In genomic region chr4:115995376-115995730, GRCm38 (mm10) we compare ENCODE assay signal across 22 mouse cellular contexts. TPM values are rescaled to one million over a fixed set of nuclear protein-coding genes. Genes with fewer than 3 reads are reported as not detected.
DNase-seq lines count a peak whose midpoint lies in the region; ATAC-seq and TF ChIP-seq lines count a peak whose summit lies in the region.
"Had no signal": no experiment of that assay in that cellular context is flagged by ENCODE, and none has a peak within 500 bp of the region (broad histone marks: within the 10 kb centered on the region; RNA-seq: fewer than 3 reads in every experiment).

No protein-coding gene starts in this region.

- H3K4me2 ChIP-seq in midbrain, embryonic 13.5 days (replicated peaks): no peak overlapping the region
- H3K4me2 ChIP-seq in midbrain, embryonic 14.5 days (ENCODE audit: low read length): no peak overlapping the region
- H3K4me2 ChIP-seq in hindbrain, embryonic 12.5 days (replicated peaks): no peak overlapping the region
- H3K4me2 ChIP-seq in hindbrain, embryonic 14.5 days (replicated peaks): no peak overlapping the region
- no peak overlapping the region for H3K4me2 ChIP-seq in intestine, postnatal 0 days (replicated peaks; ENCODE audit: low read depth)
- no peak overlapping the region for H3K4me2 ChIP-seq in forebrain, embryonic 13.5 days
- H3K4me2 ChIP-seq: embryonic facial prominence, embryonic 15.5 days; heart, embryonic 11.5 days; heart, embryonic 15.5 days had no signal

- H3K4me3 ChIP-seq in midbrain, embryonic 13.5 days (replicated peaks): no peak overlapping the region
- no peak overlapping the region for H3K4me3 ChIP-seq in midbrain, embryonic 14.5 days (replicated peaks; ENCODE audit: low read depth, low read length)
- no peak overlapping the region for H3K4me3 ChIP-seq in hindbrain, embryonic 12.5 days
- no peak overlapping the region for H3K4me3 ChIP-seq in hindbrain, embryonic 14.5 days (replicated peaks; ENCODE audit: low read length)
- H3K4me3 ChIP-seq in intestine, postnatal 0 days (ENCODE audit: low read depth, low read length): no peak overlapping the region
- H3K4me3 ChIP-seq in forebrain, embryonic 13.5 days: no peak overlapping the region
- H3K4me3 ChIP-seq: embryonic facial prominence, embryonic 15.5 days; erythroblast, embryonic 14.5 days; forebrain, embryonic 10.5 days; heart, adult 2 months; heart, embryonic 15.5 days had no signal

- H3K9ac ChIP-seq in midbrain, embryonic 13.5 days (replicated peaks): no peak overlapping the region
- H3K9ac ChIP-seq in midbrain, embryonic 14.5 days (replicated peaks; ENCODE audit: low read length): no peak overlapping the region
- no peak overlapping the region for H3K9ac ChIP-seq in hindbrain, embryonic 12.5 days
- no peak overlapping the region for H3K9ac ChIP-seq in hindbrain, embryonic 14.5 days
- H3K9ac ChIP-seq in intestine, postnatal 0 days (ENCODE audit: low read depth, low read length): no peak overlapping the region
- no peak overlapping the region for H3K9ac ChIP-seq in forebrain, embryonic 13.5 days
- H3K9ac ChIP-seq: embryonic facial prominence, embryonic 15.5 days; heart, embryonic 15.5 days had no signal

- DNase-seq in midbrain, embryonic 14.5 days: no peak
- no peak for DNase-seq in hindbrain, embryonic 14.5 days (ENCODE audit: low spot score)
- no peak for DNase-seq in right cerebral cortex, adult 18-20 months
- DNase-seq: adrenal gland, adult 8-10 months; adrenal gland, postnatal 36 days; cerebellum, adult 2 months; cerebellum, postnatal 14 days; embryo, embryonic 11 days; gastrocnemius, postnatal 10 days; heart, adult 2 months; heart, postnatal 14 days had no signal

- no peaks in the 10 kb centered on the region for H3K36me3 ChIP-seq in midbrain, embryonic 13.5 days
- no peaks in the 10 kb centered on the region for H3K36me3 ChIP-seq in midbrain, embryonic 14.5 days (ENCODE audit: control insufficient read depth, insufficient read depth, low read length)
- no peaks in the 10 kb centered on the region for H3K36me3 ChIP-seq in hindbrain, embryonic 12.5 days
- H3K36me3 ChIP-seq in hindbrain, embryonic 14.5 days (replicated peaks; ENCODE audit: control insufficient read depth, insufficient read depth): no peaks in the 10 kb centered on the region
- peaks cover 20% of the 10 kb centered on the region; the same call in 1 of the 2 replicates for H3K36me3 ChIP-seq in intestine, postnatal 0 days (ENCODE audit: control insufficient read depth, insufficient read depth)
- no peaks in the 10 kb centered on the region for H3K36me3 ChIP-seq in forebrain, embryonic 13.5 days (ENCODE audit: poor library complexity, severe bottlenecking)
- H3K36me3 ChIP-seq: embryonic facial prominence, embryonic 15.5 days; forebrain, embryonic 10.5 days; G1E; heart, embryonic 15.5 days had no signal

- no peaks in the 10 kb centered on the region for H3K27me3 ChIP-seq in midbrain, embryonic 13.5 days
- no peaks in the 10 kb centered on the region for H3K27me3 ChIP-seq in midbrain, embryonic 14.5 days (ENCODE audit: control insufficient read depth, insufficient read depth, low read length)
- peaks cover 17% of the 10 kb centered on the region for H3K27me3 ChIP-seq in hindbrain, embryonic 12.5 days
- H3K27me3 ChIP-seq in hindbrain, embryonic 14.5 days (ENCODE audit: control insufficient read depth, insufficient read depth, low read length): no peaks in the 10 kb centered on the region
- no peaks in the 10 kb centered on the region for H3K27me3 ChIP-seq in intestine, postnatal 0 days (replicated peaks; ENCODE audit: control insufficient read depth, insufficient read depth, low read length)
- H3K27me3 ChIP-seq in forebrain, embryonic 13.5 days: no peaks in the 10 kb centered on the region; the same call in none of the 2 replicates
- H3K27me3 ChIP-seq: embryonic facial prominence, embryonic 15.5 days; heart, embryonic 15.5 days had no signal

- no peaks in the 10 kb centered on the region for H3K4me1 ChIP-seq in midbrain, embryonic 13.5 days (replicated peaks)
- H3K4me1 ChIP-seq in midbrain, embryonic 14.5 days (ENCODE audit: control insufficient read depth, insufficient read depth, low read length): no peaks in the 10 kb centered on the region
- H3K4me1 ChIP-seq in hindbrain, embryonic 12.5 days: peaks cover 5% of the 10 kb centered on the region; the same call in 1 of the 2 replicates
- no peaks in the 10 kb centered on the region for H3K4me1 ChIP-seq in hindbrain, embryonic 14.5 days (replicated peaks; ENCODE audit: control insufficient read depth, insufficient read depth, low read length)
- H3K4me1 ChIP-seq in intestine, postnatal 0 days (replicated peaks; ENCODE audit: control insufficient read depth, insufficient read depth, low read length): no peaks in the 10 kb centered on the region
- no peaks in the 10 kb centered on the region for H3K4me1 ChIP-seq in forebrain, embryonic 13.5 days
- H3K4me1 ChIP-seq: embryonic facial prominence, embryonic 15.5 days; forebrain, embryonic 10.5 days; heart, embryonic 15.5 days had no signal

- 0 out of 2 replicates have a peak, but pooled peaks have one; percentile 34 for ATAC-seq in midbrain, embryonic 13.5 days
- ATAC-seq in midbrain, embryonic 14.5 days (ENCODE audit: low FRiP score, low TSS enrichment): no peak
- ATAC-seq in hindbrain, embryonic 12.5 days (ENCODE audit: low FRiP score): peak; percentile 63
- ATAC-seq in hindbrain, embryonic 14.5 days (ENCODE audit: low FRiP score): peak; percentile 42; the same call in 1 of the 2 replicates
- no peak for ATAC-seq in intestine, postnatal 0 days
- no peak for ATAC-seq in forebrain, embryonic 13.5 days
- ATAC-seq: forebrain, embryonic 16.5 days had no signal

- no peaks in the 10 kb centered on the region for H3K9me3 ChIP-seq in midbrain, embryonic 13.5 days
- no peaks in the 10 kb centered on the region for H3K9me3 ChIP-seq in midbrain, embryonic 14.5 days (ENCODE audit: control insufficient read depth, low read length)
- H3K9me3 ChIP-seq in hindbrain, embryonic 12.5 days (replicated peaks): no peaks in the 10 kb centered on the region
- H3K9me3 ChIP-seq in hindbrain, embryonic 14.5 days (ENCODE audit: control insufficient read depth, low read length): no peaks in the 10 kb centered on the region
- no peaks in the 10 kb centered on the region for H3K9me3 ChIP-seq in intestine, postnatal 0 days (ENCODE audit: control insufficient read depth)
- 0 out of 2 replicates have a peak, but pooled peaks cover 4% of the 10 kb centered on the region for H3K9me3 ChIP-seq in forebrain, embryonic 13.5 days (replicated peaks)
- H3K9me3 ChIP-seq: embryonic facial prominence, embryonic 15.5 days; G1E; heart, embryonic 15.5 days had no signal

- 79% methylated on average over 2 of the region's 2 CpGs for WGBS in midbrain, embryonic 13.5 days
- WGBS in midbrain, embryonic 14.5 days: 65% methylated on average over 2 of the region's 2 CpGs
- 69% methylated on average over 2 of the region's 2 CpGs for WGBS in hindbrain, embryonic 12.5 days
- 43% methylated on average over 2 of the region's 2 CpGs for WGBS in hindbrain, embryonic 14.5 days
- WGBS in intestine, postnatal 0 days: 77% methylated on average over 2 of the region's 2 CpGs
- WGBS in forebrain, embryonic 13.5 days: 85% methylated on average over 2 of the region's 2 CpGs

- no peak for TF ChIP-seq CTCF in intestine, postnatal 0 days (IDR thresholded peaks at IDR 0.05; ENCODE audit: low read depth)

- no peak overlapping the region for H3K27ac ChIP-seq in midbrain, embryonic 13.5 days
- no peak overlapping the region for H3K27ac ChIP-seq in midbrain, embryonic 14.5 days (replicated peaks; ENCODE audit: low read depth, low read length)
- no peak overlapping the region for H3K27ac ChIP-seq in hindbrain, embryonic 12.5 days
- H3K27ac ChIP-seq in hindbrain, embryonic 14.5 days: no peak overlapping the region
- H3K27ac ChIP-seq in intestine, postnatal 0 days (ENCODE audit: low read depth, low read length): peak overlapping the region; percentile 35
- no peak overlapping the region for H3K27ac ChIP-seq in forebrain, embryonic 13.5 days
- H3K27ac ChIP-seq: embryonic facial prominence, embryonic 15.5 days; forebrain, embryonic 10.5 days; heart, adult 2 months; heart, embryonic 15.5 days had no signal

RNA-seq across cellular contexts. Expression of gene Faah, which starts 22.4 kb away (rescaled TPM):
- polyA plus RNA-seq in midbrain, embryonic 13.5 days (2015; fragmentation: Nextera tagmentation; extraction: Ambion mirVana): 9.5 and 11.3 TPM in 2 replicates
- polyA plus RNA-seq in midbrain, embryonic 14.5 days (2014; fragmentation: Nextera tagmentation; extraction: Ambion mirVana): 15.5 and 17.5 TPM in 2 replicates
- 7.3 and 7.7 TPM in 2 replicates for polyA plus RNA-seq in hindbrain, embryonic 12.5 days (2016; fragmentation: Nextera tagmentation; extraction: Ambion mirVana)
- polyA plus RNA-seq in hindbrain, embryonic 14.5 days (2014; fragmentation: Nextera tagmentation; extraction: Ambion mirVana): 18.0 and 18.5 TPM in 2 replicates
- 105 and 125 TPM in 2 replicates for polyA plus RNA-seq in intestine, postnatal 0 days (2015; fragmentation: Nextera tagmentation; extraction: Ambion mirVana)
- 4.7 and 5.5 TPM in 2 replicates for polyA plus RNA-seq in forebrain, embryonic 13.5 days (2015; fragmentation: Nextera tagmentation; extraction: Ambion mirVana)

RNA-seq across cellular contexts. Expression of gene Dmbx1, which starts 55.6 kb away (rescaled TPM):
- 10.9 and 11.7 TPM in 2 replicates for polyA plus RNA-seq in midbrain, embryonic 13.5 days (2015; fragmentation: Nextera tagmentation; extraction: Ambion mirVana)
- 8.2 and 8.5 TPM in 2 replicates for polyA plus RNA-seq in midbrain, embryonic 14.5 days (2014; fragmentation: Nextera tagmentation; extraction: Ambion mirVana)
- polyA plus RNA-seq in hindbrain, embryonic 12.5 days (2016; fragmentation: Nextera tagmentation; extraction: Ambion mirVana): 10.1 and 14.7 TPM in 2 replicates
- 2.7 and 3.3 TPM in 2 replicates for polyA plus RNA-seq in hindbrain, embryonic 14.5 days (2014; fragmentation: Nextera tagmentation; extraction: Ambion mirVana)
- polyA plus RNA-seq in intestine, postnatal 0 days (2015; fragmentation: Nextera tagmentation; extraction: Ambion mirVana): not detected in 2 replicates
- polyA plus RNA-seq in forebrain, embryonic 13.5 days (2015; fragmentation: Nextera tagmentation; extraction: Ambion mirVana): 0.09 and 0.11 TPM in 2 replicates
- polyA plus RNA-seq: erythroblast, embryonic 14.5 days; forebrain, embryonic 16.5 days; G1E; heart, adult 2 months; heart, embryonic 11.5 days had no signal

RNA-seq across cellular contexts. Expression of gene Nsun4, which starts 58.3 kb away (rescaled TPM):
- 17.5 and 17.9 TPM in 2 replicates for polyA plus RNA-seq in midbrain, embryonic 13.5 days (2015; fragmentation: Nextera tagmentation; extraction: Ambion mirVana)
- 11.5 and 13.6 TPM in 2 replicates for polyA plus RNA-seq in midbrain, embryonic 14.5 days (2014; fragmentation: Nextera tagmentation; extraction: Ambion mirVana)
- 16.3 and 21.1 TPM in 2 replicates for polyA plus RNA-seq in hindbrain, embryonic 12.5 days (2016; fragmentation: Nextera tagmentation; extraction: Ambion mirVana)
- 10.4 and 11.5 TPM in 2 replicates for polyA plus RNA-seq in hindbrain, embryonic 14.5 days (2014; fragmentation: Nextera tagmentation; extraction: Ambion mirVana)
- polyA plus RNA-seq in intestine, postnatal 0 days (2015; fragmentation: Nextera tagmentation; extraction: Ambion mirVana): 34.5 and 37.5 TPM in 2 replicates
- polyA plus RNA-seq in forebrain, embryonic 13.5 days (2015; fragmentation: Nextera tagmentation; extraction: Ambion mirVana): 13.7 and 15.6 TPM in 2 replicates

Comparison
In these comparisons a context has a peak if more than half of its experiments do, and no peak if none do; other contexts are left out.
1. ATAC-seq: peak in midbrain, embryonic 13.5 days (single experiment), hindbrain, embryonic 12.5 days (single experiment) and hindbrain, embryonic 14.5 days (single experiment); none in midbrain, embryonic 14.5 days (single experiment), intestine, postnatal 0 days (single experiment) and forebrain, embryonic 13.5 days (single experiment).